Mouse (Mus musculus): Measurements from ENCODE around the gene Ndufb2. TPM values are rescaled to one million over a fixed set of nuclear protein-coding genes. Genes with fewer than 3 reads are reported as not detected.

The Ndufb2 gene
- polyA plus RNA-seq, 1 experiment from 2014 or later, result 307 TPM

- H3K9me3 ChIP-seq (replicated peaks), result no peaks in the 10 kb centered on the region
- H3K4me3 ChIP-seq, result no peak overlapping the region
- H3K4me1 ChIP-seq, result peaks cover 45% of the 10 kb centered on the region
- WGBS, result 58% methylated on average over 6 of the region's 6 CpGs
- no peak for ATAC-seq (ENCODE audit: low FRiP score)
- no peak overlapping the region for H3K9ac ChIP-seq
- H3K36me3 ChIP-seq, result no peaks in the 10 kb centered on the region
- H3K27ac ChIP-seq, result peak overlapping the region; percentile 31
- H3K4me2 ChIP-seq (replicated peaks), result no peak overlapping the region
- no peaks in the 10 kb centered on the region for H3K27me3 ChIP-seq
These were observed 33.0 kb upstream of the Ndufb2 start for GRCm38 (mm10) chr6:39559276-39559939.

- peak overlapping the region; percentile 25 for H3K4me2 ChIP-seq (replicated peaks)
- WGBS, result 20% methylated on average over 23 of the region's 23 CpGs
- 0 out of 2 replicates have a peak, but pooled peaks have one; percentile 24 for ATAC-seq (ENCODE audit: low FRiP score)
These were observed 30.0 kb upstream of the Ndufb2 start for GRCm38 (mm10) chr6:39562166-39563015.

GRCm38 (mm10) chr6:39567528-39567927, 24.8 kb upstream of the Ndufb2 start:
- Histone ChIP-seq H3K4me2 (replicated peaks) (no peak overlapping the region), H3K9me3 (replicated peaks) (no peaks in the 10 kb centered on the region), H3K27me3 (no peaks in the 10 kb centered on the region), H3K4me3 (no peak overlapping the region), H3K36me3 (no peaks in the 10 kb centered on the region), H3K27ac (no peak overlapping the region), H3K4me1 (no peaks in the 10 kb centered on the region), H3K9ac (no peak overlapping the region)
- ATAC-seq (ENCODE audit: low FRiP score), result no peak
- 17% methylated on average over 5 of the region's 5 CpGs for WGBS

More at GRCm38 (mm10) chr6:39562166-39563015, 30.0 kb upstream of the Ndufb2 start:
- peaks cover 22% of the 10 kb centered on the region for H3K4me1 ChIP-seq
- no peak overlapping the region for H3K27ac ChIP-seq
- H3K36me3 ChIP-seq, result no peaks in the 10 kb centered on the region
- peak overlapping the region; percentile 6; the same call in 1 of the 2 replicates for H3K4me3 ChIP-seq
- H3K9me3 ChIP-seq (replicated peaks), result no peaks in the 10 kb centered on the region
- H3K27me3 ChIP-seq, result no peaks in the 10 kb centered on the region
- H3K9ac ChIP-seq, result no peak overlapping the region

- no peak overlapping the region for H3K4me2 ChIP-seq (replicated peaks)
- no peak for ATAC-seq (ENCODE audit: low FRiP score)
- 84% methylated on average over 3 of the region's 3 CpGs for WGBS
- no peak overlapping the region for H3K9ac ChIP-seq
- H3K27me3 ChIP-seq, result no peaks in the 10 kb centered on the region
- no peak overlapping the region for H3K27ac ChIP-seq
- peaks cover 11% of the 10 kb centered on the region for H3K4me1 ChIP-seq
- no peak overlapping the region for H3K4me3 ChIP-seq
- H3K36me3 ChIP-seq, result no peaks in the 10 kb centered on the region
- H3K9me3 ChIP-seq (replicated peaks), result no peaks in the 10 kb centered on the region
These were observed 21.9 kb upstream of the Ndufb2 start for GRCm38 (mm10) chr6:39570426-39570825.

- peaks cover 11% of the 10 kb centered on the region for H3K4me1 ChIP-seq
- H3K4me3 ChIP-seq, result peak within 1 kb of the TSS; percentile 64
- peak; percentile 98 for ATAC-seq (ENCODE audit: low FRiP score)
- H3K9me3 ChIP-seq (replicated peaks), result no peaks in the 10 kb centered on the region
- H3K36me3 ChIP-seq, result peaks cover 17% of the 10 kb centered on the region; the same call in 1 of the 2 replicates
- H3K27ac ChIP-seq, result peak within 1 kb of the TSS; percentile 95
- WGBS, result under 1% methylated on average over 48 of the region's 49 CpGs
- no peaks in the 10 kb centered on the region for H3K27me3 ChIP-seq
- H3K9ac ChIP-seq, result peak within 1 kb of the TSS; percentile 81
- H3K4me2 ChIP-seq (replicated peaks), result peak within 1 kb of the TSS; percentile 85
These were observed 18.4 kb upstream of the Ndufb2 start, which contains the start of gene Adck2 for GRCm38 (mm10) chr6:39573791-39574554. Adck2 (plus strand) TSS chr6:39573873.

- Histone ChIP-seq H3K4me1 (peaks cover 11% of the 10 kb centered on the region), H3K27me3 (no peaks in the 10 kb centered on the region), H3K4me3 (peak overlapping the region; percentile 64), H3K36me3 (peaks cover 23% of the 10 kb centered on the region), H3K4me2 (replicated peaks) (peak overlapping the region; percentile 85), H3K9ac (peak overlapping the region; percentile 81), H3K27ac (peak overlapping the region; percentile 95), H3K9me3 (replicated peaks) (no peaks in the 10 kb centered on the region)
- WGBS, result 29% methylated on average over 10 of the region's 10 CpGs
- peak; percentile 49; the same call in 1 of the 2 replicates for ATAC-seq (ENCODE audit: low FRiP score)
These were observed 17.9 kb upstream of the Ndufb2 start for GRCm38 (mm10) chr6:39574555-39574869.

GRCm38 (mm10) chr6:39574951-39575350, 17.4 kb upstream of the Ndufb2 start:
- Histone ChIP-seq H3K36me3 (peaks cover 27% of the 10 kb centered on the region), H3K9me3 (replicated peaks) (no peaks in the 10 kb centered on the region), H3K27ac (peak overlapping the region; percentile 95), H3K4me2 (replicated peaks) (peak overlapping the region; percentile 85), H3K4me3 (peak overlapping the region; percentile 64), H3K4me1 (peaks cover 11% of the 10 kb centered on the region), H3K9ac (peak overlapping the region; percentile 81), H3K27me3 (no peaks in the 10 kb centered on the region)
- ATAC-seq (ENCODE audit: low FRiP score), result no peak
- 76% methylated on average over 7 of the region's 7 CpGs for WGBS

GRCm38 (mm10) chr6:39579552-39579951, 12.8 kb upstream of the Ndufb2 start:
- Histone ChIP-seq H3K27me3 (no peaks in the 10 kb centered on the region), H3K9ac (no peak overlapping the region), H3K27ac (no peak overlapping the region), H3K4me1 (peaks cover 5% of the 10 kb centered on the region), H3K36me3 (peaks cover 67% of the 10 kb centered on the region), H3K4me3 (no peak overlapping the region), H3K4me2 (replicated peaks) (no peak overlapping the region), H3K9me3 (replicated peaks) (no peaks in the 10 kb centered on the region)
- ATAC-seq (ENCODE audit: low FRiP score), result no peak
- WGBS, result 88% methylated on average over 7 of the region's 7 CpGs

- no peak overlapping the region for H3K4me2 ChIP-seq (replicated peaks)
- no peaks in the 10 kb centered on the region for H3K27me3 ChIP-seq
- H3K9me3 ChIP-seq (replicated peaks), result no peaks in the 10 kb centered on the region
- no peaks in the 10 kb centered on the region for H3K4me1 ChIP-seq
- peaks cover 75% of the 10 kb centered on the region for H3K36me3 ChIP-seq
- H3K4me3 ChIP-seq, result no peak overlapping the region
- H3K27ac ChIP-seq, result no peak overlapping the region
- 88% methylated on average over 2 of the region's 2 CpGs for WGBS
- no peak for ATAC-seq (ENCODE audit: low FRiP score)
- no peak overlapping the region for H3K9ac ChIP-seq
These were observed 11.8 kb upstream of the Ndufb2 start for GRCm38 (mm10) chr6:39580558-39580957.

GRCm38 (mm10) chr6:39581087-39581784, 11.1 kb upstream of the Ndufb2 start:
- no peaks in the 10 kb centered on the region for H3K4me1 ChIP-seq
- ATAC-seq (ENCODE audit: low FRiP score), result no peak
- no peak overlapping the region for H3K4me2 ChIP-seq (replicated peaks)
- 75% methylated on average over 7 of the region's 7 CpGs for WGBS
- peaks cover 82% of the 10 kb centered on the region for H3K36me3 ChIP-seq
- no peak overlapping the region for H3K9ac ChIP-seq
- no peak overlapping the region for H3K27ac ChIP-seq
- no peak overlapping the region for H3K4me3 ChIP-seq
- H3K27me3 ChIP-seq, result no peaks in the 10 kb centered on the region
- no peaks in the 10 kb centered on the region for H3K9me3 ChIP-seq (replicated peaks)

GRCm38 (mm10) chr6:39585517-39585916, 6.9 kb upstream of the Ndufb2 start, which contains the start of gene Gm42420:
Gm42420 (plus strand) TSS chr6:39585753.
- H3K9ac ChIP-seq, result no peak within 1 kb of the TSS
- 95% methylated on average over 6 of the region's 6 CpGs for WGBS

More at GRCm38 (mm10) chr6:39585517-39585916, 6.9 kb upstream of the Ndufb2 start, which contains the start of gene Gm42420:
- Histone ChIP-seq H3K36me3 (peaks cover 76% of the 10 kb centered on the region), H3K27me3 (no peaks in the 10 kb centered on the region), H3K27ac (no peak within 1 kb of the TSS), H3K9me3 (replicated peaks) (no peaks in the 10 kb centered on the region), H3K4me3 (no peak within 1 kb of the TSS), H3K4me2 (replicated peaks) (no peak within 1 kb of the TSS), H3K4me1 (no peaks in the 10 kb centered on the region)
- no peak for ATAC-seq (ENCODE audit: low FRiP score)

All from hindbrain, embryonic 12.5 days (tissue).